Mouse (Mus musculus) megakaryocyte, embryonic 14.5 days (primary cell): ENCODE results near the gene Trim7. TPM values are rescaled to one million over a fixed set of nuclear protein-coding genes. Genes with fewer than 3 reads are reported as not detected.

ENCODE experiments used
- H3K27me3 ChIP-seq: replicated peaks from 2 replicates; pipeline ENCODE3; 2012; ENCODE audit warnings: inconsistent platforms
- H3K36me3 ChIP-seq: replicated peaks from 2 replicates; pipeline ENCODE3; 2012; ENCODE audit warnings: low read length, inconsistent platforms, mixed read lengths
- H3K4me1 ChIP-seq: 2 replicates; pipeline ENCODE4 v1.6.1; 2012; ENCODE audit warnings: inconsistent platforms
- H3K4me3 ChIP-seq: replicated peaks from 2 replicates; pipeline ENCODE3; 2012; ENCODE audit warnings: moderate library complexity, mild to moderate bottlenecking, inconsistent platforms
- H3K9me3 ChIP-seq: 2 replicates; pipeline ENCODE4 v1.6.1; 2012; ENCODE audit warnings: inconsistent platforms
- FLI1 ChIP-seq: IDR thresholded peaks from 2 replicates; pipeline ENCODE4 v1.6.1; 2012; ENCODE audit warnings: low read length, inconsistent platforms, mixed read lengths
- GATA1 ChIP-seq: IDR thresholded peaks from 3 replicates; pipeline ENCODE4 v1.6.1; 2012; ENCODE audit warnings: mixed read lengths, low read length, inconsistent platforms, borderline replicate concordance
- polyA plus RNA-seq: library from polyadenylated mRNA; stranded (reverse); fragments of >175 nt; gene quantifications from 2 replicates; pipeline ENCODE4 v1.2.3, GENCODE M21; 2012; ENCODE audit warnings: low replicate concordance; ENCODE audit not compliant: insufficient read depth

The Trim7 gene
- polyA plus RNA-seq, 1 experiment: 1.6 TPM

DNA sequence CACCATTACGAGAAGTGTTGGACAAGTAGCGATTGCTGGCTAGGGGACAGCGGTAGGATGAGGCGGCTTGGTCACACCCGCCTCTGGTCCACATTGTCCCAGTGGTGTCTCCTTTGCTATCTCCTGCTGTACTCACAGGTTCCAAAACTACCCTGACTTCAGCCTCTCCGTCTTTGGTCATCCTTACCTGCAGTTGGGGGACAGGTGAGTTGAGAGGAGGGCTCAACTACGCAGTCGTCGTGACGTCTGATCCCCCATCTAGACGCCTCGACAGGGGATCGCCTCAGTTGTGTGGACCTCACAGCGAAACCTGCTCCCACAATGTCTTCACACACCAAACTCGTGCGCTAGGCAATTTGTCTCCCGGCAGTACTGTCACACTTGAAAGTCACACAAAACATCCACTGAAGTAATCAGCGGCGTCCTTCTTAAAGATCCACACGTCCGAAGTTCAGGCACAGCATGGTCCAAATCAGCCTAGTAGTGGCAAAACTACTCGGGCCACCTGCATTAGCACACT is 1.6 kb upstream of the Trim7 start:
- Histone ChIP-seq H3K9me3 (peaks cover 4% of the 10 kb centered on the region), H3K4me1 (peaks cover 57% of the 10 kb centered on the region), H3K36me3 (no peaks in the 10 kb centered on the region), H3K27me3 (no peaks in the 10 kb centered on the region), H3K4me3 (peak overlapping the region; percentile 90)
- TF ChIP-seq FLI1 (no peak), GATA1 (no peak)

DNA sequence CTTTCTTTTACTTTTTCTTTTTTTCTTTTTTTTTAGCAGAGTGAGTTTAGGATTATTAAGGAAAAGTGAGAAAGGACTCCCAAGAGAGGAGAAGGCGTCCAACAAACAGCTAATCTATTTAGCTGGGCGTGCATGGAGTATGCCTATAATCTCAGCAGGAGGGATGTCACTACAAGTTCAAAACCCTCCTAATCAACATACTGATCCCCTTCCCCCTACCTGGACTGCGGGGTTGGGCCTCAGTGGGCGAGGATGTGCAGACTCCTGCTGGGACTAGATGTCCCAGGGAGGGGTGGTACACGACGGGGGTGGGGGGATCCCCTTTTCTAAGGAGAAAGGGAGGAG is 784 bp downstream of the Trim7 start:
- Histone ChIP-seq H3K27me3 (no peaks in the 10 kb centered on the region), H3K4me3 (peak overlapping the region; percentile 92), H3K36me3 (no peaks in the 10 kb centered on the region), H3K9me3 (peaks cover 4% of the 10 kb centered on the region), H3K4me1 (peaks cover 55% of the 10 kb centered on the region)
- TF ChIP-seq GATA1 (no peak), FLI1 (no peak)

DNA sequence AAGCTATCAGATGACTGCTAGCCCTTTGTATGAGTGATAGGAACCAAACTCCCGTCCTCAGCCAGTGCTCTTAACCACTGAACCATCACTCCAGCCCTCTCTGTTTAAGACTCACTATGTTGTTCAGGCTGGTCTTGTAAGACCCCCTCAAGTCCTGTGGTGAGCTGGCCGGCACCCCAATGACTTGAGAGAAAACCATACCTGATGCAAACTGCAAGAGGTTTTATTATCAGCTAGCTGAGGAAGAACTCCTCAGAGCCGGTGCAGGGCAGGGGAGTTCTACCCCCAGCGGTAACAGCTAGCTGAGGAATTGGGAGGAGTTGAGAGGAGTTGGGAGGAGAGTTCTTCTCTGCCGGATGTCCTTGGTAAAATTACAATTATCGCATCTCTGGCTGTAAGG is 2.0 kb downstream of the Trim7 start:
- Histone ChIP-seq H3K4me3 (no peak overlapping the region), H3K9me3 (peaks cover 4% of the 10 kb centered on the region), H3K4me1 (peaks cover 53% of the 10 kb centered on the region), H3K36me3 (no peaks in the 10 kb centered on the region), H3K27me3 (no peaks in the 10 kb centered on the region)
- TF ChIP-seq FLI1 (no peak), GATA1 (no peak)

DNA sequence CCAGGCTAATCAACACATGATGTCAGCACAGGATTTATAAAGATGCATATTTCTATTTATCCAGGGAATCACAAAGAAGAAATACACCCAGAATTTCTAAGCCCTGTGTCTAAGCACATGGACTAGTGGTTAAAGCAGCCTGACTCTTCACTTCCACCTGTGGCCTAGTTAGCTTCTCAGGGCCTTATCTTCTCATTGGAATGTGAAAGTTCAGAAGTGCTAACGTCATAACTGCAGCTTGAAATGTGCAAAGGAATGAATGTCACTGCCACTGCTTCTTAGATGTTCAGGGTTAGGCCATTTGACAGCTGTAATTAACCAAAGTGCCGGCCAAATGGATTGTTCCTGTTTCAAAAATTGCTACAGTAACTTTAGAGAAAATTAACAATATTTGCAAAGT is 4.3 kb downstream of the Trim7 start:
- no peak for TF ChIP-seq GATA1
- TF ChIP-seq FLI1: no peak
- no peaks in the 10 kb centered on the region for H3K36me3 ChIP-seq
- H3K4me1 ChIP-seq: peaks cover 41% of the 10 kb centered on the region
- H3K9me3 ChIP-seq: peaks cover 4% of the 10 kb centered on the region
- no peaks in the 10 kb centered on the region for H3K27me3 ChIP-seq
- no peak overlapping the region for H3K4me3 ChIP-seq

DNA sequence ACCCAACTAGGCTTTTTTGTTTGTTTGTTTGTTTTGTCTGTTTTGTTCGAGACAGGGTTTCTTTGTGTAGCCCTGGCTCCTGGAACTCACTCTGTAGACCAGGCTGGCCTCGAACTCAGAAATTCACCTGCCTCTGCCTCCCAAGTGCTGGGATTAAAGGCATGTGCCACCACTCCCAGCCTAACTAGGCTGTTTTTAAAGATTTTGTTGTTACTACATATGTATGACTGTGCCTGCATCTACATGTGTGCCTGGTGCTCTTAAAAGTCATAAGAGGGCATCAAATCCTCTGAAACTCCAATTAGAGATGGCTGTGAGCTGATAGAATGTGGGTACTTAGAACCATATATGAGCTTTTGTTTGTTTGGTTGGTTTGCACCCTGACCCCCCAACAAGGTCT is 5.3 kb downstream of the Trim7 start:
- Histone ChIP-seq H3K36me3 (no peaks in the 10 kb centered on the region), H3K4me3 (no peak overlapping the region), H3K9me3 (peaks cover 4% of the 10 kb centered on the region), H3K27me3 (no peaks in the 10 kb centered on the region), H3K4me1 (peaks cover 45% of the 10 kb centered on the region)
- TF ChIP-seq FLI1 (no peak), GATA1 (no peak)

DNA sequence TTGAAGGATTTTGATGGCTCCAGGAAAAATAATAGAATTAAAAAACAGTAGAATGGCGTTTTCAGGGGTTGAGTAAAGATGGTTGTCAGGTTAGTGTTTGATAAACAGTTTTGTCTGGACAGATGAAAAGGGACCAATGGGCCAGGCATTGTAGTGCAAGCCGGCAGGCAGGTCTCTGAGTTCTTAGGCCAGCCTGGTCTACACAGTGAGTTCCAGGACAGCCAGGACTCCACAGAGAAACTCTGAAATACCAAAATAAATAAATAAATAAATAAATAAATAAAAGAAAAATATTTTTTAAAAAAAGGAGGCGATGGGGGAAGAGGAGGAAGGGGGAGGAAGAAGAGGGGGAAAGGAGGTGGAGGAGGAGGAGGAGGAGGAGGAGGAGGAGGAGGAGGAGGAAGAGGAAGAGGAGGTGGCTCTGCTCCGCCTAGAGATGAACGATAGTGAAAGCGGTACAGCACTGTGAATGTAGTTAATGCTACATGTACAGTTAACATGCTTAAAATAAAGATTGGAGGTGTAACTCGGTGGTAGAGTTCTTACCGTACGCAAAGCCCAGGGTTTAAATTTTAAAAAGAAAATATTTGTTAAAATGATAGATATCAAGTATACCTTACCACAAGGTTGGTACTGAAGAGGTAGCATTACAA is 7.3 kb downstream of the Trim7 start:
- TF ChIP-seq FLI1 (no peak), GATA1 (no peak)
- H3K4me3 ChIP-seq: peak overlapping the region; percentile 91
- H3K9me3 ChIP-seq: no peaks in the 10 kb centered on the region
- peaks cover 5% of the 10 kb centered on the region for H3K27me3 ChIP-seq
- peaks cover 59% of the 10 kb centered on the region for H3K4me1 ChIP-seq
- no peaks in the 10 kb centered on the region for H3K36me3 ChIP-seq

DNA sequence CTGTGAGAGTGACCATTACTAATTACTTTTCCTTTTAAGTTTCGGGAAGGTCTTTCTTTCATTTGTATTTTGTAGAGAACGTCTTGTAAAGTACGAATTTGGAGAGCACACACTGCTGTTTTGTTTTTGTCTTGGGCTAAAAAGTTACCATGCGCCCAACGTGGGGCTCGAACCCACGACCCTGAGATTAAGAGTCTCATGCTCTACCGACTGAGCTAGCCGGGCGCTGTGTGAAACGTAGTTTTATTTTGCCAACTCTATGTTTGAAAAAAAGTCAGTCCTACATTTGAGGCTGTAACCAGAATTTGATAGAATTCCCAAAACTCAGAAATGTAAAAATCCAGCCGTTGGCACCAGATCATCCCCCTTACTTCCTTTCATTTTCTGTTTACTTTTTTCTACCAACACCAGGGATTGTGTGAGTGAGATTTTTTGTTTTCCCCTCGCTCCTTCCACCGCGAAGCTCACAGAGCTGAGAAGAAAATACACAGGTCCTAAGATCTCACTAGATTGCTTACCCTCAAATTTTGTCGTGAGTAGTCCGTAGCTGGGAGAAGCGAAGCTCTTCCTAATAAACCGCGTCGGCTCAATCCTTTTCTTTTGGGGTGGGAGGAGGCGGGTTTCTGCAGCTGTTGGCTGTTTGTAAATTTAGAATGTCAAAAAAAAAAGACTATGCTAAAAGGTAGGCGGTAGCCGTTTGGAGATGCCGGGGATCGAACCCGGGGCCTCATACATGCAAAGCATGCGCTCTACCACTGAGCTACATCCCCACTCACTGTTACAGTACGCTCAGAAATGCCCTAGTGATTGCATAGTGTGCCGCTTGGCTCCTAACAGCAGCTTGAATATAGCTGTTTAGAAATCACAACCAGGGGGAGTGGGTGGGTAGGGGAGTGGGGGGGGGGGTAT is 8.0 kb downstream of the Trim7 start:
- Histone ChIP-seq H3K4me3 (peak overlapping the region; percentile 91), H3K36me3 (no peaks in the 10 kb centered on the region), H3K9me3 (no peaks in the 10 kb centered on the region), H3K4me1 (peaks cover 65% of the 10 kb centered on the region), H3K27me3 (peaks cover 5% of the 10 kb centered on the region)
- TF ChIP-seq FLI1 (no peak), GATA1 (no peak)

DNA sequence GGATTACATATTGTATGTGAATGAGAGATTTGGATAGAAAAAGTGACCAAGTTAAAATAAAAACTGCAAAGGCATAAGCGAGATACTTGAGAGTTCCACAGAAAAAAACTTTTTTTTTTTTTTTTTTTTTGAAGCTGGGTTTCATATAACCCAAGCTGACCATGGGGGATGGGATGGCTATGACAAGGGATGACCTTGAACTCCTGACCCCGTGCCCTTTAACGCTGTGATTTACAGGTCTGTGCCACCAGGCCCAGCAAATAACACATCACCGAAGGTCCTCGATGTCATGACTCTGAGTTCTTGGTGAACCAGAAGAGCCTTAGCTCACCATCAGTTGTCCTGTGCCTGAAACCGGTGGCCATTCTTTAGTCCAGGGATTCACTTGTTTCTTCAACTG is 10.0 kb downstream of the Trim7 start:
- TF ChIP-seq GATA1 (no peak), FLI1 (no peak)
- H3K36me3 ChIP-seq: peaks cover 5% of the 10 kb centered on the region
- no peaks in the 10 kb centered on the region for H3K9me3 ChIP-seq
- H3K4me1 ChIP-seq: peaks cover 52% of the 10 kb centered on the region
- H3K27me3 ChIP-seq: peaks cover 5% of the 10 kb centered on the region
- H3K4me3 ChIP-seq: no peak overlapping the region

DNA sequence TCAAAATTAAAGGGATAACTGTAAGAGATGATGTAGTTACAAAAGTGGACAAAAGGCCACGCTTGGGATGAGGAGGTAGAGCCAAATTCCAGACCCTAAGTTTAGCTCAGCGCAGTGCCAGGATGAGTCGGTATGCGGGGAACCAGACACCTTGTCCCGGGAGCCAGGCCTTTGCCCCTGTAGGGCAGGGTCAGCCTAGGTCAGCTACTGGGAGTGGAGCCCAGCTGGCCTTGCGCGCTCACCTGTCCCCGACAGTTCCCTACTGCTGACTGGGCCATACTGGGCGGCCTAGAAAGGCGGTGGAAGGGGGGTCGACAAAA is 11.0 kb downstream of the Trim7 start:
- TF ChIP-seq FLI1 (no peak), GATA1 (no peak)
- Histone ChIP-seq H3K27me3 (peaks cover 5% of the 10 kb centered on the region), H3K9me3 (no peaks in the 10 kb centered on the region), H3K36me3 (peaks cover 5% of the 10 kb centered on the region), H3K4me3 (peak overlapping the region; percentile 99), H3K4me1 (peaks cover 48% of the 10 kb centered on the region)
